Mouse (Mus musculus): Measurements from ENCODE around the gene Fgd3. TPM values are rescaled to one million over a fixed set of nuclear protein-coding genes. Genes with fewer than 3 reads are reported as not detected.

The Fgd3 gene
- polyA plus RNA-seq (2014; fragmentation: Illumina TruSeq; extraction: RNeasy Lipid Tissue Mini Kit (QIAGEN cat#74804); ENCODE audit: low read depth, low replicate concordance) = 3.0 TPM

GRCm38 (mm10) chr13:49320040-49320439, at the start of gene Fgd3:
Gene Fgd3, minus strand, starts transcription at chr13:49320311.

GRCm38 (mm10) chr13:49341012-49341830, 21.1 kb upstream of the Fgd3 start, which contains the start of gene Bicd2:
Gene Bicd2, plus strand, starts transcription at chr13:49341585.

DNA sequence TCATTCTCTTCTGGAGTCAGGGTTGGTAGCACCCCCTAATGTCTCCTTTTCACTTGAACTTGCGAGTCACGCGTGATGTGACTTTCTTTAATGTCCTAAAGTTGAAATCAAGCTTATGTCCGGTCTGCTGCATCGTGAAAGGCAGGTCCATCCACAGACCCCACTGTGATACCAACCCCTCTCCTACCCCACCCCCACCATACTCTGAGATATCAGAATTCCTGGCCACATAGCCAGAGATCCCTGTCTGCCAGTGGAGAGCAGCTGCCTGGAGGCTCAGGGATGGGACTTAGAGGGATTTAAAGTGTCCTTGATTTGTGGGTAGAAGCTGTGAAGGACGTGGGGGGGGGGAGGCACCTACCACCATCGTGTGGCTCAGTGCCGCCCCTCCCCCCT, 71.6 kb downstream of the Fgd3 start, which contains the start of gene Susd3:
Susd3 (minus strand) TSS at position 240 of the 396 bp plus-strand sequence.

GRCm38 (mm10) chr13:49215504-49216219, 104.4 kb downstream of the Fgd3 start, which contains the start of gene Card19:
Gene Card19, minus strand, starts transcription at chr13:49216037.

Other genes starting within 250 kb of the Fgd3 start
- gene Wnk2, start 172.3 kb downstream of the Fgd3 start, polyA plus RNA-seq (2014; fragmentation: Illumina TruSeq; extraction: RNeasy Lipid Tissue Mini Kit (QIAGEN cat#74804); ENCODE audit: low read depth, low replicate concordance) = 15.7 TPM
- 54.3 TPM for gene Ninj1, start 132.8 kb downstream of the Fgd3 start, polyA plus RNA-seq (2014; fragmentation: Illumina TruSeq; extraction: RNeasy Lipid Tissue Mini Kit (QIAGEN cat#74804); ENCODE audit: low read depth, low replicate concordance)
- 50.8 TPM for gene Card19, start 104.3 kb downstream of the Fgd3 start, polyA plus RNA-seq (2014; fragmentation: Illumina TruSeq; extraction: RNeasy Lipid Tissue Mini Kit (QIAGEN cat#74804); ENCODE audit: low read depth, low replicate concordance)
- 8.1 TPM for gene Susd3, start 71.6 kb downstream of the Fgd3 start, polyA plus RNA-seq (2014; fragmentation: Illumina TruSeq; extraction: RNeasy Lipid Tissue Mini Kit (QIAGEN cat#74804); ENCODE audit: low read depth, low replicate concordance)
- 22.7 TPM for gene Bicd2, start 21.3 kb upstream of the Fgd3 start, polyA plus RNA-seq (2014; fragmentation: Illumina TruSeq; extraction: RNeasy Lipid Tissue Mini Kit (QIAGEN cat#74804); ENCODE audit: low read depth, low replicate concordance)
- 14.9 TPM for gene Ippk, start 100.9 kb upstream of the Fgd3 start, polyA plus RNA-seq (2014; fragmentation: Illumina TruSeq; extraction: RNeasy Lipid Tissue Mini Kit (QIAGEN cat#74804); ENCODE audit: low read depth, low replicate concordance)
- 0.12 TPM for gene Tes3-ps, start 173.0 kb upstream of the Fgd3 start, polyA plus RNA-seq (2014; fragmentation: Illumina TruSeq; extraction: RNeasy Lipid Tissue Mini Kit (QIAGEN cat#74804); ENCODE audit: low read depth, low replicate concordance)
- gene Ecm2, start 184.5 kb upstream of the Fgd3 start, polyA plus RNA-seq (2014; fragmentation: Illumina TruSeq; extraction: RNeasy Lipid Tissue Mini Kit (QIAGEN cat#74804); ENCODE audit: low read depth, low replicate concordance) = 15.4 TPM
- 22.3 TPM for gene Aspn, start 224.1 kb upstream of the Fgd3 start, polyA plus RNA-seq (2014; fragmentation: Illumina TruSeq; extraction: RNeasy Lipid Tissue Mini Kit (QIAGEN cat#74804); ENCODE audit: low read depth, low replicate concordance)